ENCODE assay signal across 17 mouse cellular contexts in the genomic region with DNA sequence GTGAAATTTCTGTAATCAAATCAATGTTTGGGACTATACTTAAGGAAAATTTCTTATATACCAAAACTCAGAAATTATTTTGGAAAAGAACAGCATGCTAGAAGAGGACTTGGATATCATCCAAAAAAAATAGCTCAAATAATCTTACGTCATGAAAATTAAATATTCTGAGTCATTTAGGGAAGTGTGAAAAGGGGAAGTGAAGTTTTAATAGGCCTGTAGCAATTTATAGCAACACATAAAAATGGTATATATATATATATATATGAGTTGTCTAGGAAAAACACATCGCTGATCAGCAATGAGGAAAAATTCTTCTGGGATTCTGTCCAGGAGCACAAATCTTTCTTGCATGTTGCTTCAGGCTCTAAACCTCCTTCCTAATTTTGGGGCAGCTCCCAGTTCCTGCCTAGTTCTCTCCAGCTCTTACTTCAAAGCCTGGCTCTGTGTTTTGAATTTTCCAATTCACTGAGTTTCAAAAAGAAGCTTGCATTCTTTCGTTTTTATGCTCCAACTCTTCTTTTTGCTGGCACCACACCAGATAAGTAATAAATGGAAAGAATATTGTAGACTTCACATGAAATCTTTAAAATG.
DNase-seq lines count a peak whose midpoint lies in the region; ATAC-seq and TF ChIP-seq lines count a peak whose summit lies in the region.
"Had no signal": no experiment of that assay in that cellular context is flagged by ENCODE, and none has a peak within 500 bp of the region (broad histone marks: within the 10 kb centered on the region; RNA-seq: fewer than 3 reads in every experiment).

No protein-coding gene starts in this region.

- H3K9ac ChIP-seq in hindbrain, postnatal 0 days (replicated peaks; ENCODE audit: low read length), result no peak overlapping the region
- H3K9ac ChIP-seq in hindbrain, embryonic 14.5 days, result no peak overlapping the region
- no peak overlapping the region for H3K9ac ChIP-seq in lung, embryonic 14.5 days
- no peak overlapping the region for H3K9ac ChIP-seq in midbrain, embryonic 16.5 days (ENCODE audit: low read depth, low read length)
- H3K9ac ChIP-seq: hindbrain, embryonic 15.5 days; limb, embryonic 15.5 days; neural tube, embryonic 12.5 days had no signal

- DNase-seq in hindbrain, postnatal 0 days (ENCODE audit: low spot score), result peak; percentile 8
- DNase-seq in hindbrain, embryonic 14.5 days (ENCODE audit: low spot score), result no peak
- DNase-seq in lung, embryonic 14.5 days, result peak; percentile 1
- DNase-seq in lung, adult 18-20 months, result no peak
- peak; percentile 65 for DNase-seq in brain, embryonic 14.5 days (ENCODE audit: low read depth)
- no peak for DNase-seq in thymus, postnatal 4 days
- DNase-seq: cerebellum, postnatal 14 days; heart, postnatal 10 days; kidney, adult 11 months; thymus, postnatal 36 days had no signal

- H3K27ac ChIP-seq in hindbrain, postnatal 0 days, result no peak overlapping the region
- no peak overlapping the region for H3K27ac ChIP-seq in hindbrain, embryonic 14.5 days
- no peak overlapping the region for H3K27ac ChIP-seq in lung, embryonic 14.5 days (ENCODE audit: low read depth)
- no peak overlapping the region for H3K27ac ChIP-seq in midbrain, embryonic 16.5 days (ENCODE audit: low read length)
- H3K27ac ChIP-seq: heart, embryonic 10.5 days; hindbrain, embryonic 15.5 days; left cerebral cortex, adult 2 months; limb, embryonic 15.5 days; neural tube, embryonic 12.5 days had no signal

- H3K27me3 ChIP-seq in hindbrain, postnatal 0 days (ENCODE audit: insufficient read depth, low read length), result no peaks in the 10 kb centered on the region
- H3K27me3 ChIP-seq in hindbrain, embryonic 14.5 days (ENCODE audit: control insufficient read depth, insufficient read depth, low read length), result no peaks in the 10 kb centered on the region
- no peaks in the 10 kb centered on the region for H3K27me3 ChIP-seq in lung, embryonic 14.5 days (ENCODE audit: insufficient read depth, low read length)
- H3K27me3 ChIP-seq in midbrain, embryonic 16.5 days (ENCODE audit: control insufficient read depth, insufficient read depth, low read depth, low read length), result no peaks in the 10 kb centered on the region
- H3K27me3 ChIP-seq: hindbrain, embryonic 15.5 days; limb, embryonic 15.5 days; neural tube, embryonic 12.5 days had no signal

- no peaks in the 10 kb centered on the region for H3K9me3 ChIP-seq in hindbrain, postnatal 0 days (ENCODE audit: low read length)
- no peaks in the 10 kb centered on the region for H3K9me3 ChIP-seq in hindbrain, embryonic 14.5 days (ENCODE audit: control insufficient read depth, low read length)
- H3K9me3 ChIP-seq in lung, embryonic 14.5 days (ENCODE audit: low read depth, low read length), result no peaks in the 10 kb centered on the region
- H3K9me3 ChIP-seq in midbrain, embryonic 16.5 days (replicated peaks; ENCODE audit: control insufficient read depth, low read length, poor library complexity, severe bottlenecking), result no peaks in the 10 kb centered on the region
- H3K9me3 ChIP-seq: heart, embryonic 10.5 days; hindbrain, embryonic 15.5 days; limb, embryonic 15.5 days; neural tube, embryonic 12.5 days had no signal

- TF ChIP-seq CTCF in hindbrain, postnatal 0 days (IDR thresholded peaks at IDR 0.05; ENCODE audit: low read depth), result no peak
- no peak for TF ChIP-seq CTCF in lung, embryonic 14.5 days (IDR thresholded peaks at IDR 0.05; ENCODE audit: low read depth)
- no peak for TF ChIP-seq CTCF in brain, embryonic 14.5 days (IDR thresholded peaks at IDR 0.05; ENCODE audit: borderline replicate concordance, extremely low read depth, insufficient read depth, insufficient read length)

- no peak overlapping the region for H3K4me3 ChIP-seq in hindbrain, postnatal 0 days (ENCODE audit: low read length)
- H3K4me3 ChIP-seq in hindbrain, embryonic 14.5 days (replicated peaks; ENCODE audit: low read length), result no peak overlapping the region
- no peak overlapping the region for H3K4me3 ChIP-seq in lung, embryonic 14.5 days (ENCODE audit: low read depth, low read length)
- H3K4me3 ChIP-seq in midbrain, embryonic 16.5 days (ENCODE audit: low read depth, low read length), result no peak overlapping the region
- H3K4me3 ChIP-seq: erythroblast, embryonic 14.5 days; heart, embryonic 10.5 days; hindbrain, embryonic 15.5 days; left cerebral cortex, adult 2 months; limb, embryonic 15.5 days; neural tube, embryonic 12.5 days had no signal

- no peak for ATAC-seq in hindbrain, postnatal 0 days
- no peak for ATAC-seq in hindbrain, embryonic 14.5 days (ENCODE audit: low FRiP score)
- ATAC-seq in lung, embryonic 14.5 days (ENCODE audit: insufficient read depth), result no peak
- no peak for ATAC-seq in midbrain, embryonic 16.5 days

- no peak for TF ChIP-seq POLR2A in brain, embryonic 14.5 days (IDR thresholded peaks at IDR 0.05; ENCODE audit: borderline replicate concordance, extremely low read depth, insufficient read depth, insufficient read length, poor library complexity, severe bottlenecking)

- no peaks in the 10 kb centered on the region for H3K36me3 ChIP-seq in hindbrain, postnatal 0 days (ENCODE audit: insufficient read depth, low read length)
- H3K36me3 ChIP-seq in hindbrain, embryonic 14.5 days (replicated peaks; ENCODE audit: control insufficient read depth, insufficient read depth), result no peaks in the 10 kb centered on the region
- H3K36me3 ChIP-seq in lung, embryonic 14.5 days (ENCODE audit: insufficient read depth), result no peaks in the 10 kb centered on the region
- H3K36me3 ChIP-seq in midbrain, embryonic 16.5 days (ENCODE audit: control insufficient read depth, insufficient read depth, low read length), result no peaks in the 10 kb centered on the region
- H3K36me3 ChIP-seq: heart, embryonic 10.5 days; hindbrain, embryonic 15.5 days; limb, embryonic 15.5 days; neural tube, embryonic 12.5 days had no signal

- no peaks in the 10 kb centered on the region for H3K4me1 ChIP-seq in hindbrain, postnatal 0 days (ENCODE audit: insufficient read depth, low read length)
- no peaks in the 10 kb centered on the region for H3K4me1 ChIP-seq in hindbrain, embryonic 14.5 days (replicated peaks; ENCODE audit: control insufficient read depth, insufficient read depth, low read length)
- no peaks in the 10 kb centered on the region for H3K4me1 ChIP-seq in lung, embryonic 14.5 days (ENCODE audit: insufficient read depth)
- no peaks in the 10 kb centered on the region for H3K4me1 ChIP-seq in midbrain, embryonic 16.5 days (ENCODE audit: control insufficient read depth, insufficient read depth, low read length)
- H3K4me1 ChIP-seq: heart, embryonic 10.5 days; hindbrain, embryonic 15.5 days; limb, embryonic 15.5 days; neural tube, embryonic 12.5 days had no signal

- no peak overlapping the region for H3K4me2 ChIP-seq in hindbrain, postnatal 0 days (ENCODE audit: low read depth, low read length)
- H3K4me2 ChIP-seq in hindbrain, embryonic 14.5 days (replicated peaks), result no peak overlapping the region
- H3K4me2 ChIP-seq in lung, embryonic 14.5 days, result no peak overlapping the region
- H3K4me2 ChIP-seq in midbrain, embryonic 16.5 days (ENCODE audit: low read length), result no peak overlapping the region
- H3K4me2 ChIP-seq: hindbrain, embryonic 15.5 days; limb, embryonic 15.5 days; neural tube, embryonic 12.5 days had no signal

- WGBS in hindbrain, postnatal 0 days, result 52% methylated on average over 3 of the region's 3 CpGs
- WGBS in hindbrain, embryonic 14.5 days, result 69% methylated on average over 3 of the region's 3 CpGs
- WGBS in lung, embryonic 14.5 days, result 56% methylated on average over 3 of the region's 3 CpGs
- 47% methylated on average over 3 of the region's 3 CpGs for WGBS in midbrain, embryonic 16.5 days

Comparison
In these comparisons a context has a peak if more than half of its experiments do, and no peak if none do; other contexts are left out.
1. DNase-seq: peak in hindbrain, postnatal 0 days (single experiment), lung, embryonic 14.5 days (single experiment) and brain, embryonic 14.5 days (single experiment); none in hindbrain, embryonic 14.5 days (single experiment), lung, adult 18-20 months (0 of 2) and thymus, postnatal 4 days (single experiment).